Mouse (Mus musculus) kidney, adult 2 months (tissue): ENCODE results near the gene Shisal2b.
"Not testable (repeated sequence)": the region's sequence is repeated elsewhere in the genome, so short reads cannot be mapped to it uniquely, and the experiment has no call there.

Experiments used
- CTCF ChIP-seq: fragments of 200-500 bp; conservative IDR thresholded peaks from 2 replicates; pipeline ENCODE4 v1.5.1; 2011; ENCODE audit warnings: low read depth, mild to moderate bottlenecking, control low read depth, low read length, moderate library complexity, mixed read lengths; ENCODE audit not compliant: insufficient read depth, insufficient read length
- POLR2A ChIP-seq: fragments of 200-500 bp; IDR thresholded peaks from one replicate; pipeline ENCODE4 v1.6.1; 2011; ENCODE audit warnings: low read depth, low read length, control low read depth

DNA sequence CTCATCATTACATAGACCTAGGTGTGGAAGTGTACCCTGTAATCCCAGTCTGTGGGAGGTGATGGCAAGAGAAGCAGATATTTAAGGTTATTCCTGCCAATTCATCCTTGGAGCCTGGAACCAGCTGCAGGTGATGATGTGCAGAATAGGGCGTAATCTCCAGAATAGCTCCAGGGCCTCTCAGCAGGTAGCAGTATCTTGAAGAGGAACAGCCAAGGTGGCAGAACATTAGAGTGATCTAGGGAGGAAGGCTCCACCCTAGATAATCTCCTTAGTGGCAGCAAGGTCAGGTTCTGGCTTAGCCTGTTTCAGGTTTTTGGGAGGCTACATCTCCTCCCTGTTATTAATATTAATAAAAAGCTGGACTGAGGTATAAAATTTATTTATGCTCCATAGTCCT is 47.3 kb upstream of the Shisal2b start:
- TF ChIP-seq POLR2A, CTCF: not testable (repeated sequence)
